Mouse (Mus musculus) retina, embryonic 14.5 days (tissue): ENCODE results near the gene Adap2.

Experiments used
- DNase-seq: peaks from one replicate; pipeline ENCODE4 v3.0.0-alpha.2; 2015; ENCODE audit warnings: low spot score

Gene Adap2

DNA sequence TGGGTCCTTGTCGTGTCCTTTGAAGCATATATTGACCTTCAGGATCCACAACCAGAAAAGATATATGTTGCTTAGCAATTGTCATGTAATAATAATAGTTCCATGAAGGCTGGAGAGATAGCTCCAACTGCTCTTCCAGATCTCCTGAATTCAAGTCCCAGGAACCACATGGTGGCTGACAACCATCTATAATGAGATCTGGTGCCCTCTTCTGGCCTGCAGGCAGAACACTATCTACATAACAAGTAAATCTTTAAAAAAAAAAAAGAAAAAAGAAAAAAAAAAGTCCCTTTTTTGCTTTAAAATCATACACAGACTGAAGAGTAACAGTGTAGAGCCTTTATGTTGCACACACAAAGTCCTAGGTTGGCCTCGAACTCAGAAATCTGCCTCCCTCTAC is 45.9 kb downstream of the Adap2 start:
- DNase-seq = no peak

- peak; percentile 53 for DNase-seq
Observed at GRCm38 (mm10) chr11:80200326-80200725, 46.4 kb downstream of the Adap2 start.

DNA sequence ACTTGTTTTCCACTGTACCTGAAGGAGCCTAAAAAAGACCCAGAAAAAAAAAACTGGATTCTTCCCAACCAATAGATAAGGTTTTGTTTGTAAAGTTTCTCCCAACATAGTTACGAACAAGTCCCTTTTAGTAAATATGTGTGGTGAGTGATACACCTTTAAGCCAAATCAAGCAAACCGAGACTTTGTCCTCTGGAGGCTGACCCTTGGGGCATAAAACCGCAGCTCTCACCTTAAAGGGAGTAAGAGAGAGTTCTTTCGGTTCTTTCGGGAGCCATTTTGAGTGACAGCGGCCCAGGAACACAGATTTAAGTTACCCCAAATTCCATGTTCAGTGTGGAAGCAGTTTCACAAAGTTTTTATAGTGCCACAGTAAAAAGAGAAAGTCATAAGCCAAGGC is 48.4 kb downstream of the Adap2 start:
- no peak for DNase-seq

DNA sequence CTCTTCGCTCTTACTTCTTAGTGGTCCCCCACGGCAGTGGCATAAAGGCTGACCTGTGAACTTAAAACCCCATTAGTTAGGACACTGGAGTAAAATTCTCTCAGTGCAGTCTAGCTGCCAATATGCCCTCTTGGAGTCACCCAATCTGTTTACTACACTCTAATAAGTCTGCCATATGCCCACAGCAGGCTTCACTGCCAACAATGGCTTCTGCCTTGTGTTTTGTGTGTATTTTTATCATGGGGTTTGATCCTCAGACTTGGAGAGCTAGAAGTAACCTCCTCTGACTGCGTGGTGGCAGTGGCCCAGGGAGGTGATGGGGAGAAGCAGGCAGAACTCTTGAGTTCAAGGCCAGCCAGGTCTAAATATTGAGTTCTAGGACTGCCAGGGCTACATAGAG is 50.1 kb downstream of the Adap2 start:
- no peak for DNase-seq

DNA sequence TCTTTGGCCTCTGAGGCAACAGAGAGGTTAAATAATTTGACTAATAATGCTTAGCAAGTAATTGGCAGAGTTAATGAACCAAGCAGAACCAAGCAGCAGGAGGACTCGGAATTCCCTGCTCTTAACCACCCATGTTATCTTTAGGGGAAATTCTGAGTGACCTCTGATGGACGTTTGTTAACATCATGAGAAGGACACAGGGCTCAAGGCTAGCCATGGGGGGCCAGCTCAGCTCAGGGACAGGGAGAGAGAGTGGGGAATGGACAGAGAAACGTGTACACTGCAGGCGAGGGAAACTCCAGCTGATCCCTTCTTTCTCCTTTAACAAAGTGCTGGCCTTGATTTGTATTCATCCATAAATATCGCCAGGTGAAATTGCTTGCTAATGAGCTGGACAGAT is 51.0 kb downstream of the Adap2 start:
- DNase-seq = peak; percentile 23

GRCm38 (mm10) chr11:80208465-80208859 is 54.6 kb downstream of the Adap2 start:
- DNase-seq = no peak

GRCm38 (mm10) chr11:80208860-80209800 is 55.2 kb downstream of the Adap2 start, which contains the start of gene Rhot1:
TSS of gene Rhot1 (plus strand) at chr11:80209019.
- peak; percentile 97 for DNase-seq

DNA sequence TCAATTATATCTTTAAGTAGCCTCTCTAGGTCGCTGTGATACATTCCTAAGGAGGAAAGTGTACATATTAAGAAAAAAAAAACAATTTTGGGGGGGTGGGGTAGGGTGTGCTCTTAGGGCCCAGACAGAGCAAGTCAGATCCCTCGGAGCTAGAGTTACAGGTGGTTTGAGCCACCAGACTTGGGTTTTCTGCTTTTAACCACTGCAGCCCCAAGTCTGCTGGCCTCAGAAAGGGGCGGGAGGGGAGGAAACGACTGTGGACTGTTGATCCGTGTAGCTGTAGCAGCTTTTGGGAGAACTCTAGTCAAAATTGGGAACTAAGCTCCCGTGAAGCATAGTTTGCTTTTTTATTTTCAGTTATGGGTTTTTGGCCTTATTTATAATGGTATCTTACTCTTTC is 56.4 kb downstream of the Adap2 start:
- no peak for DNase-seq

DNA sequence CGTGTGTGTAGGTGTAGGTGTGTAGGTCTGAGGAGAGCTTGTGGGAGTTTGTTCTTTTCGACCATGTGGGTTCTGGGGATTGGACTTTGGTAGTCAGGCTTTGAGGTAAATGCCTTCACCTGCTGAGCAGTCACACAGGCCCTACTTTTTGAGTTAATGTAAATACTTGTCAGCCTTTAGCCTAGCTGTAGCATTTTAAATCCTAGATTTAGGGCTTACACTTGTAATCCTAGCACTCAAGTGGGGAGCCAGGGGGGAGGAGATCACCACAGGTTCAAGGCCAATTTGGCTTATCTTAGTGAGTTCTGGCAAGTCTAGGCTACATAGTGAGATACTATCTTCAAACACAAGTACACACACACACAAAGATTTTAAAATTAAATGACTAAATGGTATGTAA is 58.4 kb downstream of the Adap2 start:
- DNase-seq = no peak

DNA sequence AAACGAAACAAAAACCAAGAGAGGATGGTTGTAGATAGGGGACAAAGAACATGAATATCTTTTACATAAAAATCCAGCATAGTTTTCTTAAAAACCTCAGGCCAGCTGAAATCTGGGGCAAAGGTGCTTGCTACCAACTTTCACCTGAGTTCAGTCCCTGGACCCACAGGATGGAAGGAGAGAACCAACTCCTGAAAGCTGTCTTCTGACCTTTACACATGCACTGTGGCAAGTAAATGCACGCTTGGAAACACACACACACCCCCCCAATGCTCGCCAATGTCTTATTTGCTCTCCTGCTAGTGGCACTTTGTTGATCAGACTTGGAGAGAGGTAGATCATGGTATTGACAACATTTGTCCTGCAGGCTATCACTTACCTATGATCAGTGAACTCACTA is 61.4 kb downstream of the Adap2 start:
- DNase-seq = no peak

GRCm38 (mm10) chr11:80218657-80219293 is 64.9 kb downstream of the Adap2 start:
- DNase-seq = no peak
